Mouse (Mus musculus): ENCODE data around the gene Phospho2.

Phospho2 gene

DNA sequence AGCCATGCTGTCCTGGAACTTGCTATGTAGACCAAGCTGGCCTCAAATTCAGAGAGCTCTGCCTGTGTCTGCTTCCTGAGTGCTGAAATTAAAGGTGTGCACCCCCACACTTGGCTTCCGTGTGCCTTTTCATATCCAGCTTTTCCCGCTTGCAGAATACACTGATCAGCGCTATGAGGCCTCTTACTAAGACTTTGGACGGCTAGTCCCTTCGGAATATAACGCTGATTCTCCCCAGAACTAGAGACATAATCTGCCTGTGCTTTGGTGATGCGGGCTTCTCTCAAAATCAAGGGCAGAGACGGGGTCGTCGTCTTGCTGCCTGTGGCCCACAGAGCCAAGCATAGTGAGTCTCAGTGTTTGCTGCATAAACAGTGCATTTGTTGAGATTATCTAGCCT, 36.5 kb downstream of the Phospho2 start:
- no peak for DNase-seq (ENCODE audit: low spot score)

DNA sequence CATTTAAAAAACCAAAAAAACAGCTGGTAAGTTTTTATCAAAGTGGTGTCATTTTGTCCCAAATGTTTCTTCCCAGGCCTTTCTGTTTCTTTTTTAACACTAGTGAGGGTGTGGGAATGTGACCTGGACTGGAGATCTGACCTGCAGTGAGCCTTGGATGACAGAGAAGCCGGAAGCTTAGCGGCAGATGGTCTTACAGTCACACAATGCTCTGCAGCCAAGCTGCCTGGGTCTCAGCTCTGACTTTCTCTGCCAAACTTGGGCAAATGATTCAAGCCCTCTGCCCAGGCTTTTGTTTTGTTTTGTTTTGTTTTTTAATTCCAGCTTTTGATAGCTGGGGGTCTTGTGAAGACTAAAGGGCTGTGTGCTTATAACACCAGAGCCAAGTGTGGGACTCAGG, 37.0 kb downstream of the Phospho2 start:
- DNase-seq (ENCODE audit: low spot score) = no peak

DNA sequence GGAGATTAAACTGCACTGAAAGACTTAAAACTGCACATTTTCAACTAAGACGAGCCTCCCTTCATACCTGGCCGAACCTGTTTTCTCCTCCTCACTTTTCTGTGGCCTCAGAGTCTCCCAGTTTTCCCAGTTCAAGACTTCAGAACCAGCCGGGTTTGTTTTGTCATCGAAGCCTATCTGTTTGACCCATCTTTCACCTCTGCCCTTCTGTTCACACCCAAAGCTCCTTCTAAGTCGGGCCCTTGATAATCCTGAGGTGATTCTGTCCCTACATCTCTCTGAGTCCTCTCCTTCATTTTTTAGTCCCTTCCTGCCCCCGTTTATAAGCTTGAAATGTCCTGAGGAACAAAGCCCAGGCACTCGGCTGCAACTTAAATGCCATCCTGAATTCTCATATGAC, 38.6 kb downstream of the Phospho2 start:
- no peak for DNase-seq (ENCODE audit: low spot score)

DNA sequence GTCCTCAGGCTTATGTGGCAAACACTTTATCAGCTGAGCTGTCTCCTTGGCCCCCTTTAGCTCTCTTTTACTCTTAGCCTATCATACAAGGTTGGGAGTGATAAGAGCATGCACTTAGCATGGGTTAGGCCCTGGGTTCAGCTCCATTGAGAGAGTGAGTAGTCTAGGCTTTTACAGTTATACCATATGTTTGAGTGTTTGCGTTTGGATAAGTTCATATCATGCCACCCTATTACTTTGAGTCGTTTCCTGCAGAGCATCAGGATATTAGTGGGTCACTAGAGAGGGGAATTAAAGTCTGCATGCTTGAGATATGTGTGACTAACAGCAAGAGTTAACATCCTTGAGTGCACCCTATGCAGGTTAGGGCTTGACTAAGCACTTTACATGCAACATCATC, 40.3 kb downstream of the Phospho2 start:
- no peak for DNase-seq (ENCODE audit: low spot score)

DNA sequence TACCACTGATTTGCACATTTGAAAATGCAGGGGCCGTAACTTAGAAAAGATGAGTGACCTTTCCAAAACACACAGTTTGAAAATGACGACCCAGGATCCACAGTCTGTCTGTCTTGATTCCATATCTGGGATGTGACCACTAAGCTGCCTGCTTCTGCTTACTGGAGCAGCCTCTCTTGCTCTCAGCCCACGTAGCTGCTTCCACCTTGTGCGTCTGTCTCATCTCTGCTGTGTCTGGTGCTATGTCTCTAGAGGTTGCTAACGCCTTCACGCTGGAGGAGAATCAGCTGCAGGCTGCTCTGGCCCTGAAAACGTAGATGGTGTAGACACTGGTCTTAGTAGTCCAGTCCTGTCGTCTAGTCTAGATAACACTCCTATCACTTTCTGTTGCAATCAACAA, 40.7 kb downstream of the Phospho2 start:
- no peak for DNase-seq (ENCODE audit: low spot score)

DNA sequence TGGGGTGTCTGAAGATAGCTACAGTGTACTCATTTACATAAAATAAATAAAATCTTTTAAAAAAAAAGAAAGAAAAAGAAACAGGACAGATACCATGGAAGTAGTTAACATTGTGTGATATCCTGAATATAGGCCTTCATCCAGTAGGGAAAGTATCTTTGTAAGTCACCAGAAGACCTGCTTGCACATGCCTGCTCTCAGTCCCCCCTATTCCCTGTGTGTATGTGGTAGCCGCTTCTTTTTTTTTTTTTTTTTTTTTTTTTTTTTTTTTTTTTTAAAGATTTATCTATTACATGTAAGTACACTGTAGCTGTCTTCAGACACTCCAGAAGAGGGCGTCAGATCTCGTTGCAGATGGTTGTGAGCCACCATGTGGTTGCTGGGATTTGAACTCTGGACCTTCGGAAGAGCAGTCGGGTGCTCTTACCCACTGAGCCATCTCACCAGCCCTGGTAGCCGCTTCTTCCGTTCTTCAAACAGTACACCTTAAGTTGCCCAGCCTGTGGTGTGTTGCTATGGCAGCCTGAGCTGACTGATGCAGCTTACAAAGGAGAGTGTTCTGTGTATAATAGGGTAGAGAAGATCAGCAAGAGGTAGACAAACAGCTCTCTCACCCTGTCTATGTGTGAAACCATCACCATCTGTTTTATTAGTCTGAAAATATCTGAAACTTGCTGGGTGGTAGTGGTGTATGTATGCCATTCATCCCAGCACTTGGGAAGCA, 48.0 kb downstream of the Phospho2 start:
- DNase-seq (ENCODE audit: low spot score) = no peak

DNA sequence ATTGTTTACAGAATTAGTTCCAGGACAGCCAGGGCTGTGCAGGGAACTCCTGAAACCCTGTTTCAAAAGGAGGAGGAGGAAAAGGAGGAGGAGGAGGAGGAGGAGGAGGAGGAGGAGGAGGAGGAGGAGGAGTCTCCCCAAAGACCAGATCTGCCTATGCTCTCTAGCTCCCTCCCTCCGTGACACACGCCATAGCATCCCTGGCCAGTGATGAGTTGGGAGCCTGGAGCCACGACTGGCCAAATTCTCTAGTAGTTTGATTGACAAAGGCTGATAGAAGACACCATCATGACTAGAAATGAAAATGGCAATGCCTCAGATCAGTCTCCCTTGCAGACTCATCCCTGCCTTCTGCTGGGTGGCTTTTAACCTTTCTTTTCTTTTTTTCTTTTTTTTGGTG, 48.6 kb downstream of the Phospho2 start:
- no peak for DNase-seq (ENCODE audit: low spot score)

DNA sequence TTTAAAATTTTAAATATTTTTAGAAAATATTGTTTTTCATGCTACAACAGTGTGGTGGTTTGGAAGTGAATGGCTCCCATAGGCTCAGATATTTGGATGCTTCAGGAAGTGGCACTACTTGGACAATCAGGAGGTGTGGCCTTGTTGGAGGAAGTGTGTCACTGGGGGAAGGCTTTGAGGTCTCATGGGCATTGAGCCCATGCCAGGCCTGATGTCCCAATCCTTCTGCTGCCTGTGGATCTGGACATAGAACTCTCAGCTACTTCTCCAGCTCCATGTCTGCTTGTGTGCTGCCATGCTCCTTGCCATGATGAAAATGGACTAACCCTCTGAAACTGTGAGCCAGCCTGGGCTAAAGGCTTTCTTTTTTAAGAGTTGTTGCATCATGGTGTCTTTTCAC, 49.3 kb downstream of the Phospho2 start:
- no peak for DNase-seq (ENCODE audit: low spot score)

DNA sequence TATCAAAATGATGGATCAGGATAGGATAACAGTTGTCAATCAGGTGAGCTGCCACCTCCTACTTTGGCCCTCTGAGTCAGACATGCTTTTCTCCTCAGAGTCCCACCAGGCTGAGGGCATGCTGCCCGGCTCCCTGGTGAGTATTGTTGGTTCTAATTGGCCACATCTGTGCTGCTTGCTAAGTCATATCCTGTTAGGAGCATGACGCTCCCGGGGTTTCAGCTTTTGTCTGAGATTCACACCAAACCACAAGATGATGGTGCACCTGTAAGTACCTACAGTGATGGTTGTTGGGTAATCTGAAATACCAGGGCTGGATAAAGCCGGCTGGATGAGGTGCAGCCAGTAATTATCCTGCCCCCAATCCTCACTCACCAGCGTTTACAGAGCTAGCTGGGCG, 50.8 kb downstream of the Phospho2 start:
- DNase-seq (ENCODE audit: low spot score) = peak; percentile 25

DNA sequence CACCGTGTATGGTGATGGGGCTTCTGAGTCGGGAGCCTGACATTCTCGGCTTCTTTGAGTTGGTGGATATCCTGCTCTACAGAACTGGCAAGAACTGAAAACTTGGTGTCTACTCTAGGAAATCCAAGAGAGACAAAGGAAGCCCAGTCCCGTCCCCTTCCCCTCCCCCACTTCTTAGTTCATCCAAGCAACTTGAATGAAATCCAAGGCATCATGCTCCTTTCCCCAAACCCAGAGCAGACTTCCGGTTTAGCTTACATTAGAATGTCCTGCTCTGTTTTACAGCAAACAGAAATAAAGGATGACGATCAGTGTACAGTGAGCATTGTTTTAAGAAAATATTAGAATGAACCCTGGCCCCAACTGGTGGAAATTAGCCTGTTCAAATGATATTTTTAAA, 59.8 kb downstream of the Phospho2 start:
- DNase-seq (ENCODE audit: low spot score) = no peak
